Mouse (Mus musculus) lung, embryonic 14.5 days (tissue): Measurements from ENCODE around the gene Sgip1. TPM values are rescaled to one million over a fixed set of nuclear protein-coding genes. Genes with fewer than 3 reads are reported as not detected.

Experiments used
- ATAC-seq: fragments of 200-750 bp; cut with Nextera tagmentation; 2 replicates; pipeline ENCODE4 v1.8.0; 2017; ENCODE audit warnings: mild to moderate bottlenecking, moderate TSS enrichment, moderate library complexity; ENCODE audit not compliant: insufficient read depth
- DNase-seq: peaks from one replicate; pipeline ENCODE4 v3.0.0-alpha.2; 2015
- H3K27ac ChIP-seq: fragments of 300-500 bp; sonication (generic); 2 replicates; pipeline ENCODE4 v1.5.1; 2014; ENCODE audit warnings: low read depth, mild to moderate bottlenecking, moderate library complexity
- H3K27me3 ChIP-seq: fragments of 300-500 bp; sonication (generic); 2 replicates; pipeline ENCODE4 v1.6.1; 2014; ENCODE audit warnings: low read length, control low read depth; ENCODE audit not compliant: insufficient read depth
- H3K36me3 ChIP-seq: fragments of 300-500 bp; sonication (generic); 2 replicates; pipeline ENCODE4 v1.6.1; 2014; ENCODE audit warnings: control low read depth; ENCODE audit not compliant: insufficient read depth
- H3K4me1 ChIP-seq: fragments of 300-500 bp; sonication (generic); 2 replicates; pipeline ENCODE4 v1.6.1; 2014; ENCODE audit warnings: antibody characterized with exemption, control low read depth; ENCODE audit not compliant: insufficient read depth
- H3K4me2 ChIP-seq: fragments of 300-500 bp; sonication (generic); 2 replicates; pipeline ENCODE4 v1.6.1; 2014; ENCODE audit warnings: mild to moderate bottlenecking
- H3K4me3 ChIP-seq: fragments of 300-500 bp; sonication (generic); 2 replicates; pipeline ENCODE4 v1.5.1; 2014; ENCODE audit warnings: low read depth, low read length
- H3K9ac ChIP-seq: fragments of 300-500 bp; sonication (generic); 2 replicates; pipeline ENCODE4 v1.6.1; 2014
- H3K9me3 ChIP-seq: fragments of 300-500 bp; sonication (generic); 2 replicates; pipeline ENCODE4 v1.6.1; 2016; ENCODE audit warnings: low read depth, low read length, control low read depth
- CTCF ChIP-seq: IDR thresholded peaks from 2 replicates; pipeline ENCODE4 v1.5.1; 2016; ENCODE audit warnings: antibody characterized with exemption, low read depth
- WGBS: fragments of 180-500 bp; shearing (Covaris S2); extraction: QIAGEN DNeasy Blood & Tissue Kit; methylation state at CpG from one replicate; pipeline ENCODE4 v1.1.7; 2014; 5-methylcytosine and 5-hydroxymethylcytosine counted together
- polyA plus RNA-seq: library from polyadenylated mRNA; unstranded; fragments of >200 nt; fragmentation: Nextera tagmentation; extraction: Ambion mirVana; gene quantifications from 2 replicates; pipeline ENCODE4 v1.2.1, GENCODE M21; 2014

The Sgip1 gene
- polyA plus RNA-seq, 1 experiment from 2014 or later: 6.9 TPM

DNA sequence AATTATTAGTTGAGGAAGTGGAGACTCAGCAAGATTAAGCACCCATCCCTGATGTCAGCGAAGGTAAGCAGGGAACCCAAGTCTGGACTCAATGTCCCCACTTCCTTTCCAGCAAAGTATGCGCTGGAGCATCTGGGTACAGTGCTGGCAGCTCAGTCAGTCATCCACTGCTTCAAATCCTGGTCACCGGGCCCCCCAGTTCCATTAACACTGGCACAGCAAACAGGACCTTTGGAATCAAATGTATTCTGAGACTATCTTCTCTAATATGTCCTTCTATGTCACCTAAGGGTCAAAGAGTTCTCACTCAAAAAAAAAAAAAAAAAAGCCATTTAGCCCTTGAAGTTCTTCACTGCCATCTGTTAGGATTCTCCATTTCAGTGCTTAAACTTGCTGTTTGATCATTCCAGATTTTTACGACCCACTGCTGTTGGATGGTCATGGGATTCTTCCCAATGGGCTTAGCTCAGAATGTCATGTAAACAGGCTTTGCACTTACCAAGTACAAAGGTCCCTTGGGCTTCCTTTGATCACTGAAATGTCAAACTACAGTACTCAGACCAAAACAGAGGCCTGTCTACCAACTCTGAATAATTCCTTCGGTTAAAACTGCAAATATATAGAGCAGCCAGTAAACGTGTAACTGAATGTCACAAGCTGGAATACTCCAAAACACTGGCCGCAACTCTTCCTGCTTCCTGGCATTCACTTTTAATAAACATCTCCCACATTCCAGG, 99.1 kb downstream of the Sgip1 start:
- no peaks in the 10 kb centered on the region for H3K36me3 ChIP-seq
- no peak overlapping the region for H3K4me3 ChIP-seq
- TF ChIP-seq CTCF: no peak
- no peaks in the 10 kb centered on the region for H3K4me1 ChIP-seq
- H3K4me2 ChIP-seq: no peak overlapping the region
- 38% methylated on average over 7 of the region's 7 CpGs for WGBS
- ATAC-seq (peak; percentile 83), DNase-seq (peak; percentile 77)
- no peaks in the 10 kb centered on the region for H3K27me3 ChIP-seq
- H3K9me3 ChIP-seq: no peaks in the 10 kb centered on the region
- H3K27ac ChIP-seq: peak overlapping the region; percentile 63
- H3K9ac ChIP-seq: no peak overlapping the region

DNA sequence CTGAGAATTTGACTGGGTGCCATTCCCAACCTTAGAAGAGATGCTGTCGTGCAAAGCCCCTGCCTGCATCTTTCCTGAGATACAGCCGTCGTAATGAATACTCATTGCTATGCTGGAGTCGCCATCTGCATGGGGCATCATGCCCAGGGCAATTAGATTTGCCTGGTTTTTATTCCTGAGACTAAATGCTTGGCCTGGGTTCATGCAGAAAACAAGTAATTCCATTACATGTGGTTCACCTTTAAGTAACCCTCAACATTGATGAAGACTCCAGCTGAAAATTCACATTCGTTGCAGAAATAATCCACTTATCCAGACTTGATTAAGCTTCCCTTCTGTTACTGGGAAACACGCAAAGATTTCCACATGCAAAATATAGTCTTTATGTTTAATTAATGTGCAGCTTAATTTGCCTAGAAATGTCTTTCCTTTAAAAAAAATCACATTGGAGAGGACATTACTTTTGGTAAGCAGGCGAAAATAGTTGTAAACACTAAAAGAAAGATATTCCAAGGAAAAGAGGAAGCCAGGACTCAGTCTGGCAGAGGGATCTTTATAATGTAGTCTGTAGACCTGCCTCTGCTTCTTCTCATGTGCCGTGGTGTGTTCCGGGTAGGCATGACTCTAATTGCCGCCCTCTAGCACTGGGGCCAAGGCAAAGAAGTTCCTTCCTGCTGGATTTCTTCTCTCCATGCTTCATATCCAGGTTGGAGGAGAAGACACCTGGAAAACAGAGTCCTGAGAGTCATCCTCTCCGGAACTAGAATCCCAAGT, 100.0 kb downstream of the Sgip1 start:
- Histone ChIP-seq H3K9ac (no peak overlapping the region), H3K36me3 (no peaks in the 10 kb centered on the region), H3K27me3 (no peaks in the 10 kb centered on the region), H3K27ac (peak overlapping the region; percentile 63), H3K9me3 (no peaks in the 10 kb centered on the region), H3K4me1 (no peaks in the 10 kb centered on the region), H3K4me3 (no peak overlapping the region), H3K4me2 (no peak overlapping the region)
- DNase-seq: no peak
- no peak for TF ChIP-seq CTCF
- 72% methylated on average over 11 of the region's 11 CpGs for WGBS
- no peak; the same call in 1 of the 2 replicates for ATAC-seq

DNA sequence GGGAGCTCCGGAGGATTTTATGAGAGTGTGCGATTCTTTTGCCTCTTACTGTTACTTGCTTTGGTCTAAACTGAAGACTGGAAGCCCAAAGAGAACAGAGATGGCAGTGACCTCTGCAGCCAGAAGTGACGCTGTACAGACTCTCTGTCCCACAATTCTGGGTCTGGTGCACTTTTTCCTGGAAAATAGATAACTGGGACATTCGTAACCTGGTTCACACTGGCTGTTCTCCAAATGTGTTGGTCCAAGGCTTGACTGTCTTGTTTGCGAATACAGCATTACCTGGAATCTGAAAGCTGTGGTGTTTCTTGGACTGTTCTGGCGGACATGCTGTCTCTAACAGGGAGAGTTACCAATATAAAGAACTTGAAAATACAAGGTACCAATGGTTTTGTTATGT, 109.4 kb downstream of the Sgip1 start:
- Histone ChIP-seq H3K4me1 (no peaks in the 10 kb centered on the region), H3K27ac (no peak overlapping the region), H3K27me3 (no peaks in the 10 kb centered on the region), H3K4me2 (no peak overlapping the region), H3K9me3 (no peaks in the 10 kb centered on the region), H3K9ac (no peak overlapping the region), H3K36me3 (no peaks in the 10 kb centered on the region), H3K4me3 (no peak overlapping the region)
- ATAC-seq (no peak), DNase-seq (no peak)
- 90% methylated on average over 6 of the region's 6 CpGs for WGBS
- TF ChIP-seq CTCF: no peak

DNA sequence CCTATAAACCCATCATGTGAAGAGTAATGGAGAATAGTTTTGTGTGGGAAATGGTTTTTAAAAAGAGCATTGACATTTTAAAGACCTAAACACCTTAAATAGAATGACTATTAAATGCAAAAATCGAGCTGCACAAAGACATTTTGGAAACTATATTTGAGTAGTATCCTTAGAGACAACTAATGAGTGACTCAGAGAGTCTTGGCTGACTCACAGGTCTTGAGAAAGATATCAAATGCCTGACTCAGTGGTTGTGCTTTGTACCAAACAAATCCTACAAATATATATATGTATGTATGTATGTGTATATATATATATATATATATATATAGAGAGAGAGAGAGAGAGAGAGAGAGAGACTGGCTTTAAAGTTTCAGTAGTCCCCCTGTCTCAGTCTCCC, 110.1 kb downstream of the Sgip1 start:
- TF ChIP-seq CTCF: no peak
- DNase-seq (no peak), ATAC-seq (no peak)
- H3K4me1 ChIP-seq: no peaks in the 10 kb centered on the region
- WGBS: 48% methylated on average over 1 of the region's 1 CpGs
- no peaks in the 10 kb centered on the region for H3K36me3 ChIP-seq
- H3K9ac ChIP-seq: no peak overlapping the region
- no peak overlapping the region for H3K27ac ChIP-seq
- H3K27me3 ChIP-seq: no peaks in the 10 kb centered on the region
- no peak overlapping the region for H3K4me3 ChIP-seq
- H3K4me2 ChIP-seq: no peak overlapping the region
- no peaks in the 10 kb centered on the region for H3K9me3 ChIP-seq

DNA sequence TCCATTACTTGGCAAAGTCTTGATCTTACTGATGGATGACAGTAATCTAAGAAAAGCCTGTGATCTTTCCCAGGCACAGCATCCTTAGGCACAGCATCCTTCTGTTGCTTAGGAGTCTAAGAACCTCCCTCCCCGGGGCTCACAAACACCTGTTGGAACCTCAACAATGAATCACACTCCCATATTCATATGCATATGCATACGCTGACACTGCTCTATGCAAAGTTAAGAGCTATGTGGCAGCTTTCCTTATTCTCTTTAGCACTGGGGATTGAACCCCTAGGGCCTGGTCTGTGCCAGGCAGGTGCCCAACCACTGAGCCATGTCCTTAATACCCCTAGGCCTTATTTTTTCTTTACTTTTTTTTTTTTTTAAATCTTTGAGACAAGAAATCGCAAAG, 111.2 kb downstream of the Sgip1 start:
- Histone ChIP-seq H3K4me3 (no peak overlapping the region), H3K36me3 (no peaks in the 10 kb centered on the region), H3K27ac (no peak overlapping the region), H3K4me1 (no peaks in the 10 kb centered on the region), H3K27me3 (no peaks in the 10 kb centered on the region), H3K4me2 (no peak overlapping the region), H3K9ac (no peak overlapping the region), H3K9me3 (no peaks in the 10 kb centered on the region)
- TF ChIP-seq CTCF: no peak
- WGBS: 84% methylated on average over 3 of the region's 3 CpGs
- DNase-seq (no peak), ATAC-seq (no peak)

DNA sequence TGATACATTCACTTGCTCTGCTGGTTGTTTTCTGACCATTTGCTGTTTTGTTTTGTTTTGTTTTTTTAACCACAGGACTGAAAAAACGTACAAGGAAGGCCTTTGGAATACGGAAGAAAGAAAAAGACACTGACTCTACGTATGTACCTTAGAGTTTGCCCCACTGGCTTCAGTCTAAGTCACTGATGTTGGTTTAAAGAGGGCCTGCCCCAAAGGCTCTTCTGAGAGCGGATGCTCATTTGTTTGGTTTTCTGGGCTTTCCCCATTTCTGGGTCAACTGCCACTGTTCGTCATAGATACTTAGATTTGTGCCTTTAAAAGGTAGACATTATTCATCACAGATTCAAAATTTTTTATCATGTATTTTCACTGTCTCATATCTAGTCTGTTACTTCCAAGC, 111.7 kb downstream of the Sgip1 start:
- Histone ChIP-seq H3K9ac (no peak overlapping the region), H3K4me2 (no peak overlapping the region), H3K36me3 (no peaks in the 10 kb centered on the region), H3K4me3 (no peak overlapping the region), H3K27ac (no peak overlapping the region), H3K27me3 (no peaks in the 10 kb centered on the region), H3K4me1 (no peaks in the 10 kb centered on the region), H3K9me3 (no peaks in the 10 kb centered on the region)
- ATAC-seq: no peak
- 75% methylated on average over 5 of the region's 5 CpGs for WGBS
- no peak for DNase-seq
- TF ChIP-seq CTCF: no peak

DNA sequence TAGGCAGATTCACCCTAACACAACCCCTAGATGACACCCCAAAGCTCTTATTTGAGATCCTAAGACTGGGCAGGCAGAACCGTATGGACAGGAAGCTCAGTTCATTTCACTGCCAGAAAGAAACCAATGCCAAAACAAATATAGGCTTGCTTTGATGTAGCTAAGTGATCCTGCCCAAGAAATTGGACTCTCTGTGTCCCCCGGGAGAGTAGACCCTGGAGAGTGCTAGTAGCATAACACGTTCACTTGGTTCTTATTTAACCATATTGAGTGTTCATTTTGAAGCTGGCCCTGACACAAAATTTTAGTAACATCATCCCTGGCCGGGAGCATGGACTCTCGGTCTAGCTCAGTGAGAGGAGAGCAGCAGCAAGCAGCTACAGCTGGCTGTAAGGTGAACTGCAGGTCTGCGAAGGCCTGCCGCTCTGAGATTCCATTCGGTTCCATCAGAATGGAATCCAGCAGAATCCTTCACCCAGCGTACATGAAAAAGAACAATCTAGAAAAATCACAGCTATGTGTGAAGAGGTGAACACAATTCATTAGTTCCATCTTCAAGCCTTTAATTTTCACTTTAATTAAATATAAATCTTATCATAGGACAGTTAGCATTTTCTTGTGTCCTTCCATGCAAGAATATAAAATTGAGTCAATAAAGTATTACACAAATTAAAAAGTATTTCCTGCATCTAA, 112.4 kb downstream of the Sgip1 start:
- H3K27me3 ChIP-seq: no peaks in the 10 kb centered on the region
- DNase-seq (peak; percentile 54), ATAC-seq (no peak)
- H3K27ac ChIP-seq: no peak overlapping the region
- H3K9me3 ChIP-seq: no peaks in the 10 kb centered on the region
- no peak overlapping the region for H3K4me2 ChIP-seq
- no peak overlapping the region for H3K4me3 ChIP-seq
- H3K9ac ChIP-seq: no peak overlapping the region
- WGBS: 53% methylated on average over 9 of the region's 9 CpGs
- TF ChIP-seq CTCF: no peak
- H3K4me1 ChIP-seq: no peaks in the 10 kb centered on the region
- no peaks in the 10 kb centered on the region for H3K36me3 ChIP-seq
